Mouse (Mus musculus) midbrain, embryonic 16.5 days (tissue): ENCODE measurements around the gene Avil. TPM values are rescaled to one million over a fixed set of nuclear protein-coding genes. Genes with fewer than 3 reads are reported as not detected.
A peak's percentile ranks its signal among the peaks of the same experiment; 100 is the strongest.

ENCODE experiments used
- ATAC-seq: fragments of 200-750 bp; cut with Nextera tagmentation; 2 replicates; pipeline ENCODE4 v1.8.0; 2017; ENCODE audit warnings: moderate TSS enrichment
- H3K27ac ChIP-seq: fragments of 300-500 bp; sonication (generic); 2 replicates; pipeline ENCODE4 v1.5.1; 2014; ENCODE audit warnings: mild to moderate bottlenecking, low read length, mixed read lengths
- H3K27me3 ChIP-seq: fragments of 300-500 bp; sonication (generic); 2 replicates; pipeline ENCODE4 v1.6.1; 2014; ENCODE audit warnings: low read depth, low read length, mixed read lengths; ENCODE audit not compliant: control insufficient read depth, insufficient read depth
- H3K36me3 ChIP-seq: fragments of 300-500 bp; sonication (generic); 2 replicates; pipeline ENCODE4 v1.6.1; 2014; ENCODE audit warnings: mild to moderate bottlenecking, low read length, moderate library complexity, mixed read lengths; ENCODE audit not compliant: control insufficient read depth, insufficient read depth
- H3K4me1 ChIP-seq: fragments of 300-500 bp; sonication (generic); 2 replicates; pipeline ENCODE4 v1.6.1; 2014; ENCODE audit warnings: mild to moderate bottlenecking, low read length, mixed read lengths; ENCODE audit not compliant: control insufficient read depth, insufficient read depth
- H3K4me2 ChIP-seq: fragments of 300-500 bp; sonication (generic); 2 replicates; pipeline ENCODE4 v1.6.1; 2014; ENCODE audit warnings: mild to moderate bottlenecking, low read length, mixed read lengths
- H3K4me3 ChIP-seq: fragments of 300-500 bp; sonication (generic); 2 replicates; pipeline ENCODE4 v1.5.1; 2014; ENCODE audit warnings: low read depth, mild to moderate bottlenecking, low read length, moderate library complexity, mixed read lengths
- H3K9ac ChIP-seq: fragments of 300-500 bp; sonication (generic); 2 replicates; pipeline ENCODE4 v1.6.1; 2014; ENCODE audit warnings: low read depth, low read length, mixed read lengths
- H3K9me3 ChIP-seq: fragments of 300-500 bp; sonication (generic); replicated peaks from 2 replicates; pipeline ENCODE4 v1.6.1; 2014; ENCODE audit warnings: mild to moderate bottlenecking, low read length, mixed read lengths; ENCODE audit not compliant: control insufficient read depth, poor library complexity, severe bottlenecking
- WGBS: fragments of 180-500 bp; shearing (Covaris S2); extraction: QIAGEN DNeasy Blood & Tissue Kit; methylation state at CpG from one replicate; pipeline ENCODE4 v1.1.7; 2014; 5-methylcytosine and 5-hydroxymethylcytosine counted together
- polyA plus RNA-seq: library from polyadenylated mRNA; unstranded; fragments of >200 nt; fragmentation: Nextera tagmentation; extraction: Ambion mirVana; gene quantifications from 2 replicates; pipeline ENCODE4 v1.2.1, GENCODE M21; 2015

Gene Avil
- polyA plus RNA-seq, 1 experiment from 2014 or later: 2.8 TPM

DNA sequence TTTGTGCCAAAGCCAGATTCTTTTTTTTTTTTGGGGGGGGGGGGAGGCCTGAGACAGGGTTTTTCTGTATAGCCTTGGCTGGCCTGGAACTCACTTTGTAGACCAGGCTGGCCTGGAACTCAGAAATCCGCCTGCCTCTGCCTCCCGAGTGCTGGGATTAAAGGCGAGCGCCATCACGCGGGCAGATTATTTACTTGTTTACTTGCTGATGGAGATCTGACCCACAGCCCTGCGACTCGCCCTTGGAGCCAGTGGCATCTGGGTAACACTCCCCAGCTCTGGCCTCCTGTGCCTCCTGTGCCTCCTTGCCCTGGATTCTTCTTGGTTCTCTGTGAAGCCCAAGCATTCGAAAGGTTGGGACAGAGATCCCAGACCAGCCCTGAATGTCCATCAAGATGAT lies 14.9 kb upstream of the Avil start:
- Histone ChIP-seq H3K4me1 (peaks cover 66% of the 10 kb centered on the region), H3K9ac (no peak overlapping the region), H3K4me2 (no peak overlapping the region), H3K9me3 (no peaks in the 10 kb centered on the region), H3K36me3 (no peaks in the 10 kb centered on the region), H3K27ac (no peak overlapping the region), H3K4me3 (no peak overlapping the region), H3K27me3 (no peaks in the 10 kb centered on the region)
- WGBS: 94% methylated on average over 9 of the region's 9 CpGs
- no peak for ATAC-seq

DNA sequence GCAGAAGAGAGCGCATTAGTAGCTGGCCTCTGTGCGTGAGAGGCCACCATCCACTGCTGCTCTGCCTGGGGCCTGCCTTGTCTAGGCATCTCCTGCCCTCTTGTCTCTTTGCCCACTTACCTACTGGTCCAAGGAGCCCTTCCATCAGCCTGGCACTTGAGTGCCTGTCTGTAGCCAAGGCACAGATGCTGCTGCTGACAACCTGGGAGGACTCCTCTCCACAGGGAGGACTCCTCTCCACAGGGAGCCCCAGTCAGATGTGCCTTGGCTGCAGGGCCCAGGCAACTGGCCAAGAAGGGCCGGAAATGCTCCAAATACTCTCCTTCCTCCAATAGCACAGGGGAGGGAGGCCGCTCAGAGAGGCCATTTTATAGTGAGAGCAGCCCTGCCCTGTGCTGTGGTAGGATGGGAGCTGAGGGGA lies 14.0 kb upstream of the Avil start:
- H3K9ac ChIP-seq: peak overlapping the region; percentile 6; the same call in 1 of the 2 replicates
- H3K4me2 ChIP-seq: no peak overlapping the region
- no peaks in the 10 kb centered on the region for H3K27me3 ChIP-seq
- no peaks in the 10 kb centered on the region for H3K9me3 ChIP-seq
- H3K4me1 ChIP-seq: peaks cover 57% of the 10 kb centered on the region
- H3K27ac ChIP-seq: peak overlapping the region; percentile 2; the same call in 1 of the 2 replicates
- WGBS: 44% methylated on average over 4 of the region's 4 CpGs
- ATAC-seq: 0 out of 2 replicates have a peak, but pooled peaks have one; percentile 46
- H3K4me3 ChIP-seq: no peak overlapping the region
- H3K36me3 ChIP-seq: no peaks in the 10 kb centered on the region

DNA sequence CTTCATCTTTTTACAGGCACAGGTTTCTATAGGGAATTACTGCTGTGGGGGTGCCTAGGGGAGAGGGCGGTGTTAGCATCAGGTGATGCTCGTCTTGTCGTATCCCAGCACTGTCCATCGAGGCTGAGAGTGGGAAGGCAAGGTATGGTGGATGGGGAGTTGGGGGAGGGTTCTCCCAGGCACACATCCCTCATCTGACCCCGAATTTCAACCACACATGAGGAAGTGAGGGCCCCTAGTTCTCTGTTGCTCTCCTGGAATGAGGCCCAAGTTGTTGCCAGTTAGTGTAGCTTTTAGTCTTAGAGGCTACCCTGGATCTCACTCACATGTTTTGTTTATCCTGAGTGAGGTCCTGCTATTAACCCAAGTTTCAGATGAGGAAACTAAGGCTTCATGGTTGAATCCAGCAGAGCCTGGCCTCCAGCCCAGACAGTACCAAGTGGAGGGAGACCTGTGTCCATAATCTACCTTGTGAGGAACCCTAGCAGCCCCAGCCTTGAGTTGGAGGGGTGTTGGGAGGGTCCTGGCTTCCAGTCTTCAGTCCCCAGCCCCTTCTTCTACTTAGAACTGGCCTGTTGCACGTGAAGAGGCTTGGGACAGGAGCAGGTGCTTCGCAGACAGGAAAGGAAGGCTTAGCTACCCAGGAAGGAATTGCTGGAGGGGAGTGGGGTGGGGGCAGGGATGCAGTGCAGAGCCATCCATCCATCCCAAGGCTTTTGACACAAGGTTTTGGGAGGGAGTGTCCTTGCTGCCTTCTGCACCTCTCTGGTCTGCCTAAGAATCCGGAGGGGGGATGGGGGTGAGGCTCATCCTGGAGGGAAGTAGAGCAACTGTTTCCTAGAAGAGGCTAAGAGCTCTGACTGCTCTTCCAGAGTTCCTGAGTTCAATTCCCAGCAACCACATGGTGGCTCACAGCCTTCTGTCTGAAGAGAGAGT lies 13.1 kb upstream of the Avil start:
- H3K36me3 ChIP-seq: peaks cover under 1% of the 10 kb centered on the region; the same call in 1 of the 2 replicates
- H3K9ac ChIP-seq: no peak overlapping the region
- no peak for ATAC-seq
- 58% methylated on average over 8 of the region's 8 CpGs for WGBS
- H3K4me3 ChIP-seq: no peak overlapping the region
- no peaks in the 10 kb centered on the region for H3K27me3 ChIP-seq
- H3K27ac ChIP-seq: no peak overlapping the region
- no peak overlapping the region for H3K4me2 ChIP-seq
- H3K4me1 ChIP-seq: peaks cover 48% of the 10 kb centered on the region
- no peaks in the 10 kb centered on the region for H3K9me3 ChIP-seq

DNA sequence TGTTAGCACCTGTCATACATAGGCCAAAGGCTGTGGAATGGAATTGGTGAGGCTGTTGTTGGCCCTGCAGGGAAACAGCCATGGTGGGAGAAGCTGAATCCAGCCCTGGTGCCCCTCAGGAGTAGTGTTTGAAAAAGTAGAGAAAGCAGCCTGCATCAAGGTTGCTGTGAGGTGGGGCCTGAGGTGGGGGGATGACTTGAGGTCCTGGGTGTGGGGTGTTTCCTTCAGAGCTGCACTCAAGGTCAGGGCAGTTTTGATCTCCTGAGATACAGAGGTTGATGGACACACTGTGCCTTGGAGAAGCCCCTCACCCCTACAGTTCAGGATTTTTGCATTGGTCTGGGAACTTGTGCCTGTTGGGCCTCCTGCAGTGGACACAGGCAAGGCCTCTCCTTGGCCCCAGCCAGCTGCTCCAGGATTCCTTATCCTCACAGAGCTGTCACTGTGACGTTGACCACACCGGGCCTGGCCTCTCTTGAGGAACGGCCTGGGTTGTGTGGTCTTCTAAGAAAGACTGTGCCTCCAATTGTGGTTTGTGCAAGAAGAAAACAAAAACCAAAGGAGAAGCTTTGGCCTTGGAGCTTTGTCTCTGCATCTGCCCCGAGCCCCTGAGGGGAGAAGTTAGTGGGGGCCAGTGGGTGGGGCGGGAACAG lies 11.9 kb upstream of the Avil start:
- Histone ChIP-seq H3K4me1 (peaks cover 36% of the 10 kb centered on the region), H3K27ac (no peak overlapping the region), H3K36me3 (peaks cover 8% of the 10 kb centered on the region), H3K4me2 (no peak overlapping the region), H3K4me3 (no peak overlapping the region), H3K27me3 (no peaks in the 10 kb centered on the region), H3K9me3 (no peaks in the 10 kb centered on the region), H3K9ac (no peak overlapping the region)
- 68% methylated on average over 5 of the region's 5 CpGs for WGBS
- ATAC-seq: no peak

DNA sequence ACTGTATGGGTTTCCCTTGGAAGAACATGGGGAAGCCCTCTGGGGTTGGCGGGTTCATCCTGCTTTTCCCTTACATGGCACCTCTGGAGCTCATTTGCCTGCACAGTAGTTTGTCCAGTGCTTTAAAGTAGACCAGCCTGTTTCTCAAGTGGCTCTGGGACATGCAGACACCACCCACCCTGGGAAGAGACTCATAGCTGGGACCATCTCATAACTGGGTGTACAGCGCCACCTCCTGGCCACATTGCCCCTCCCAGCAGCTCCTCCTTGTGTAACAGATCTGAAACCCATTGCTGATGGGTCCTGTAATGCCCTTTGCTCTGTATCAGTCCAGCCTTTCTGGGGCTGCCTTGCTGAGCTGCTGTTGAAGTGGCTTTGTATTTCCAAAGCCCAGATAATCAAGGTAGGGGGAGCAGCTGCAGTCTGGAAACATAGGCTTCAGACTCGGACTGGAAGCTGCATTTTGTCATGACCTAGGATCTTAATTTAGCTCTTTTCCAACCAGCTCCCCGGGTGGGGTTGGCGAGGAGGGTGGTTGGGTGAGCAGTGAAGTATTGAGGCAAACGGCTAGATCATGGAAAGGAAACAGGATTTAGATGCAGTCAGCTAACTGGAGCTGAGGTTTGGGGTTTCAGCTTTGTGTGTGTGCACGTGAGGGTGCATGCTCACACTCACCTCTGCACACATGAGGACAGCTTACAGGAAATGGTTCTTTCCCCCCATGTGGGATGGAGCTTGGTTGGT lies 10.0 kb upstream of the Avil start:
- Histone ChIP-seq H3K4me3 (no peak overlapping the region), H3K9ac (no peak overlapping the region), H3K4me1 (peaks cover 22% of the 10 kb centered on the region), H3K36me3 (peaks cover 21% of the 10 kb centered on the region), H3K27ac (no peak overlapping the region), H3K27me3 (no peaks in the 10 kb centered on the region), H3K4me2 (no peak overlapping the region), H3K9me3 (no peaks in the 10 kb centered on the region)
- ATAC-seq: peak; percentile 57; the same call in 1 of the 2 replicates
- WGBS: 61% methylated on average over 7 of the region's 7 CpGs

DNA sequence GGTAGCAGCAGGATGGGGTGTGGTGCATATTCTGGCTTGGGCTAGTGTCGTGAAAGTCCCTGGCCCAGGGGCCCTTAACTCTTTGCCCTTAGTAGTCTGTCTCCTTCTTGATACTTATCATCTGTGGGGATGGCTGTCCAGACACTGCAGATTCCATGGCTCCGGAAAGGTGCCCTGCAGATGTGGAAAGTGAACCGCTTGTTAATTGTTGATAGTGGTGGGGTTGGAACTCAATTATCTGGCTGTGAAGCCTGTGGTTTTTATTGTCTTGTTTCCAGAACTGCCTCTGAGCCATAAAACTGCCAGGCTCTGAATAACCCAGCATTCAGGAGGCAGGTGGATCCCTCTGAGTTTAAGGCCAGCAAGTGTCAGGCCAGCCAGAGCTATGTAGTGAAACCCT lies 8.8 kb upstream of the Avil start:
- WGBS: 73% methylated on average over 3 of the region's 3 CpGs
- no peak for ATAC-seq
- Histone ChIP-seq H3K36me3 (peaks cover 24% of the 10 kb centered on the region), H3K4me2 (no peak overlapping the region), H3K9ac (no peak overlapping the region; the same call in 1 of the 2 replicates), H3K4me3 (no peak overlapping the region), H3K27ac (no peak overlapping the region), H3K4me1 (peaks cover 18% of the 10 kb centered on the region), H3K9me3 (no peaks in the 10 kb centered on the region), H3K27me3 (no peaks in the 10 kb centered on the region)

DNA sequence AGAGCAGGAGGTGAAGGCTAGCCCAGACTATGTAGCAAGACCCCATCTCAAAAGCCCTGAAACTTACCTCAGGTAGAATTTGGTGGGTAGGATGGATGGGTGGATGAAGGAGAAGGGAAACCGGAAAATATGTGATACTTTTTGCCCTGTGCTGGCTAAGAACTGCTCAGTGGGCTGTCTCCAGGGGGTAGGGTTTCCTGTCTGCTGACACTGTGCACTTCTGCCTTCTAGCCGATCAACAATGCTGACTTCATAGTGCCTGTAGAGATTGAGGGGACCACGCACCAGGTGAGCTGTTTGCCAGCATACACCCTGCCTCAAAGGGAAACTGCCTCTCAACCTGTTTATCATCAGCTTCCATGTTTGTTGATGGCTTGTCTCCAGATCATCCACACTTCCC lies 6.9 kb upstream of the Avil start:
- no peak for ATAC-seq
- Histone ChIP-seq H3K9ac (no peak overlapping the region), H3K4me3 (no peak overlapping the region), H3K4me2 (no peak overlapping the region), H3K9me3 (no peaks in the 10 kb centered on the region), H3K4me1 (peaks cover 6% of the 10 kb centered on the region), H3K27ac (no peak overlapping the region), H3K27me3 (no peaks in the 10 kb centered on the region), H3K36me3 (peaks cover 37% of the 10 kb centered on the region)
- WGBS: 91% methylated on average over 3 of the region's 3 CpGs

DNA sequence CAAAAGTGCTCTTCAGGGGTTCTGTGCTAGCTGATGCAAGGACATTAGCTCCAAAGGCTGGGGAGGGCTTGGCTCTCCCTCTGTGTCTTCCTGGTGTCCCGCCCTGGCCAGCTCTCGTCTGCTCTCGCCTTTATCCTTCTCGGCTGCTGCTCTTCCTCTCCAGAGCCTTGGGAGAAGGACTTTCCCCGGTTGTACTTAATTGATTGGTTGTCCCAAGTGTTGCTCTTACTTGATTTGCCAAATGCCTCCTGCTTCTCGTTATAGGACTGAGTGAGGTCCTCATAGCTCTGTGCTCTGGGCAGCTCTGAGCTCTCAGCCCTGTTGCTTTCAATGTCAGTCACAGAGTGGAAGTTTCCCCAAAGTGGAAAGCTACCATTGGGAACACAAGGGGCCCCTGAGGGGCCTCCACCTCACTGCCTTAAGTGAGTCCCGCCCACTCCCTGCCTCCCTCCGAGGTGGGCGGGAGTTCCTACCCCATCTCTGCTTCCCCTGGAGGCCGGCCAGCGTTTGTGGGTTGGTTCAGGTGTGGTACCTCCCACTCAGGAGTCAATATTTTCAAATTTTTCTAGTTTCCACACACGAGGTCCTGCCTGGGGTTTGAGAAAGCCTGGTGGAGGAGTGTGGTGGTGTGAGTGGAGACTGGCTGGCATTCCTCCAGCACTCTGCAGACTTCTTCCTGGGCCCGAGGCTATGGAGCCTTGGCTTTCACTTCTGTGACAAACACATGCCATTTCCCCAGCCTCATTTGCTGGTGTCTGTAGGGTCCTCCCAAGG lies 3.0 kb upstream of the Avil start:
- Histone ChIP-seq H3K27ac (no peak overlapping the region), H3K27me3 (no peaks in the 10 kb centered on the region), H3K9me3 (no peaks in the 10 kb centered on the region), H3K4me2 (no peak overlapping the region), H3K4me3 (no peak overlapping the region), H3K4me1 (no peaks in the 10 kb centered on the region), H3K36me3 (peaks cover 39% of the 10 kb centered on the region), H3K9ac (no peak overlapping the region)
- no peak for ATAC-seq
- 76% methylated on average over 13 of the region's 13 CpGs for WGBS
